Mouse (Mus musculus): ENCODE measurements around the gene Zfp661.

Zfp661 gene

GRCm38 (mm10) chr2:127551078-127551477 is 35.8 kb downstream of the Zfp661 start:
- DNase-seq (ENCODE audit: low spot score in 2 of 2) = peak in 1 of 2 experiments; percentile 45

- no peak for DNase-seq (ENCODE audit: low spot score in 2 of 2)
These were observed 36.4 kb downstream of the Zfp661 start for GRCm38 (mm10) chr2:127550446-127550845.

GRCm38 (mm10) chr2:127549711-127550110 is 37.2 kb downstream of the Zfp661 start:
- no peak for DNase-seq (ENCODE audit: low spot score in 2 of 2)

GRCm38 (mm10) chr2:127548342-127549074 is 38.4 kb downstream of the Zfp661 start:
- DNase-seq (ENCODE audit: low spot score in 2 of 2) = no peak

GRCm38 (mm10) chr2:127541697-127542096 is 45.2 kb downstream of the Zfp661 start:
- DNase-seq (ENCODE audit: low spot score in 2 of 2) = no peak

GRCm38 (mm10) chr2:127541185-127541584 is 45.7 kb downstream of the Zfp661 start, which contains the start of gene Prom2:
Gene Prom2, minus strand, starts transcription at chr2:127541467.
- no peak for DNase-seq (ENCODE audit: low spot score in 2 of 2)

- no peak for DNase-seq (ENCODE audit: low spot score in 2 of 2)
These were observed 47.4 kb downstream of the Zfp661 start for GRCm38 (mm10) chr2:127539494-127539893.

GRCm38 (mm10) chr2:127537548-127537947 is 49.3 kb downstream of the Zfp661 start:
- DNase-seq (ENCODE audit: low spot score in 2 of 2) = no peak

GRCm38 (mm10) chr2:127535363-127535762 is 51.5 kb downstream of the Zfp661 start:
- no peak for DNase-seq (ENCODE audit: low spot score in 2 of 2)

GRCm38 (mm10) chr2:127532379-127532778 is 54.5 kb downstream of the Zfp661 start:
- DNase-seq (ENCODE audit: low spot score in 2 of 2) = no peak

GRCm38 (mm10) chr2:127531592-127531991 is 55.3 kb downstream of the Zfp661 start:
- DNase-seq (ENCODE audit: low spot score in 2 of 2) = peak in 1 of 2 experiments; percentile 52

- DNase-seq (ENCODE audit: low spot score in 2 of 2) = no peak
These were observed 56.5 kb downstream of the Zfp661 start for GRCm38 (mm10) chr2:127530418-127530817.

- no peak for DNase-seq (ENCODE audit: low spot score in 2 of 2)
These were observed 61.7 kb downstream of the Zfp661 start for GRCm38 (mm10) chr2:127525004-127525775.
